Mouse (Mus musculus): ENCODE measurements around the gene Acad10. TPM values are rescaled to one million over a fixed set of nuclear protein-coding genes. Genes with fewer than 3 reads are reported as not detected.

The Acad10 gene
- polyA plus RNA-seq, 1 experiment = 3.5 TPM

GRCm38 (mm10) chr5:121585699-121586098, 74.6 kb downstream of the Acad10 start:
- TF ChIP-seq GATA1 (IDR thresholded peaks at IDR 0.05; ENCODE audit: low read length) = no peak

GRCm38 (mm10) chr5:121585005-121585404, 75.3 kb downstream of the Acad10 start:
- TF ChIP-seq GATA1 (IDR thresholded peaks at IDR 0.05; ENCODE audit: low read length) = no peak

- TF ChIP-seq GATA1 (IDR thresholded peaks at IDR 0.05; ENCODE audit: low read length) = no peak
Measured at GRCm38 (mm10) chr5:121583765-121584501, 76.4 kb downstream of the Acad10 start.

- no peak for TF ChIP-seq GATA1 (IDR thresholded peaks at IDR 0.05; ENCODE audit: low read length)
Measured at GRCm38 (mm10) chr5:121581945-121582344, 78.4 kb downstream of the Acad10 start.

DNA sequence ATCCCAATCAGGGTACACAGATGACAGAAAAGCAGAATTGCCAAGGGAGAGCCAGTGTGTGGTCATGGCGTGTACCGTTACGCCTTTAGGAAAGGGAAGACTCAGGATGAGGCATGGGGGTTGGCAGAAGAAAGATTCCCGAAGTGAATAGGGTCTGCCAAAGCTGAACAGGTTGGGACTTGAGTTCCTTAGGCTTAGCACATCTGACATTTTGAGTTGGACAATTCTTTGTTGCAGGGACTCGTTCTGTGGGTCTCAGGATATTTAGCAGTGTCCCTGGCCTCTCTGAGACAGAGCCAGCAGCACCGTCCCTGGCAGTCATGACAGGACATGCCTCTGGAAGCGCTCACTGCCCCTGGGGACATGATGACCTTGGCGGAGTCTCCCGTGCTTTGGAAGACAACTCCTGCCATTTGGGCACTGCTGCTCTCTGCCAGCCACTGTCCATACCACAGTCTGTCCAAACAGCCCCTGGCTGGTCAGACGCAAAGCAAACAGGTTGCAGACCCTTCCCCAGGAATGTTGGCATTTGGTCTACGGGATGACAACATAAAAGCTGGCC, 83.3 kb downstream of the Acad10 start:
- TF ChIP-seq GATA1 (IDR thresholded peaks at IDR 0.05; ENCODE audit: low read length) = no peak

DNA sequence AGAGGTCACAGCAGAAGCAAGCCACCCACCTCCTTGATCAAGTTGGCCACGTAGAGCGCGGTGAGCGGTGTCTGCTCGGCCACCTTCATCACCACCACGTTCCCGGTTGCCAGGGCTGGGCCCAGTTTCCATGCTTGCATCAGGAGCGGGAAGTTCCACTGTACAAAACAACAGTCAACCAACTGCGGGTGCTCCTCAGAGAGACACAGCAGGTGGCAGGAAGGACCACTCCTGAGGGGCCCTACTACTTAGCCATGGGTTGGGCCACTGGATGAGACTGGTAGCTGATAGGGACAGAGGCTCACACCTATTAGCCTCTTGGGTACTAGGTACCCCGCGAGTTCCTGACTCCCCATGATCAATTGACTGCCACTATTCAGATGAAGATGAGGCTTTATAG, 84.4 kb downstream of the Acad10 start:
- no peak for TF ChIP-seq GATA1 (IDR thresholded peaks at IDR 0.05; ENCODE audit: low read length)

GRCm38 (mm10) chr5:121574145-121574544, 86.2 kb downstream of the Acad10 start:
- no peak for TF ChIP-seq GATA1 (IDR thresholded peaks at IDR 0.05; ENCODE audit: low read length)

Other genes starting within 250 kb of the Acad10 start
- gene Tmem116, start 208.6 kb downstream of the Acad10 start, polyA plus RNA-seq (2012) = 2.0 TPM in 2 replicates
- gene Erp29, start 208.0 kb downstream of the Acad10 start, polyA plus RNA-seq (2012) = 214 and 282 TPM in 2 replicates
- gene Adam1b, start 157.1 kb downstream of the Acad10 start, polyA plus RNA-seq (2012) = not detected in 2 replicates
- gene Adam1a, start 115.0 kb downstream of the Acad10 start, polyA plus RNA-seq (2012) = 0.11 and 0.15 TPM in 2 replicates
- not detected in 2 replicates for gene Gm42878, start 115.0 kb downstream of the Acad10 start, polyA plus RNA-seq (2012)
- gene Mapkapk5, start 114.6 kb downstream of the Acad10 start, polyA plus RNA-seq (2012) = 52.3 and 61.2 TPM in 2 replicates
- 124 and 151 TPM in 2 replicates for gene Aldh2, start 66.7 kb downstream of the Acad10 start, polyA plus RNA-seq (2012)
- 1.0 and 1.3 TPM in 2 replicates for gene Acad12, start 41.6 kb downstream of the Acad10 start, polyA plus RNA-seq (2012)
- 12.8 and 12.9 TPM in 2 replicates for gene Brap, start within 50 bp of the Acad10 start, polyA plus RNA-seq (2012)
- 43.1 and 81.7 TPM in 2 replicates for gene Atxn2, start 50.8 kb upstream of the Acad10 start, polyA plus RNA-seq (2012)
- 131 and 166 TPM in 2 replicates for gene Sh2b3, start 177.1 kb upstream of the Acad10 start, polyA plus RNA-seq (2012)
- gene Pheta1, start 188.5 kb upstream of the Acad10 start, polyA plus RNA-seq (2012) = 15.4 and 22.0 TPM in 2 replicates

All from G1E-ER4 (cell line).